Mouse (Mus musculus): ENCODE measurements around the gene Scaf1.

The Scaf1 gene

GRCm38 (mm10) chr7:44956266-44956665, 59.9 kb downstream of the Scaf1 start:
- in situ Hi-C loops (cut with MboI, MseI): loop anchor here (5.0 to 10.0 kb wide), 2 partner anchors 39 to 231 kb away; no protein-coding TSS in a partner anchor

- in situ Hi-C loops (cut with MboI, MseI): loop anchor here (5.0 to 10.0 kb wide), 2 partner anchors 38 to 231 kb away; no protein-coding TSS in a partner anchor
These were observed 60.5 kb downstream of the Scaf1 start for GRCm38 (mm10) chr7:44955628-44956027.

DNA sequence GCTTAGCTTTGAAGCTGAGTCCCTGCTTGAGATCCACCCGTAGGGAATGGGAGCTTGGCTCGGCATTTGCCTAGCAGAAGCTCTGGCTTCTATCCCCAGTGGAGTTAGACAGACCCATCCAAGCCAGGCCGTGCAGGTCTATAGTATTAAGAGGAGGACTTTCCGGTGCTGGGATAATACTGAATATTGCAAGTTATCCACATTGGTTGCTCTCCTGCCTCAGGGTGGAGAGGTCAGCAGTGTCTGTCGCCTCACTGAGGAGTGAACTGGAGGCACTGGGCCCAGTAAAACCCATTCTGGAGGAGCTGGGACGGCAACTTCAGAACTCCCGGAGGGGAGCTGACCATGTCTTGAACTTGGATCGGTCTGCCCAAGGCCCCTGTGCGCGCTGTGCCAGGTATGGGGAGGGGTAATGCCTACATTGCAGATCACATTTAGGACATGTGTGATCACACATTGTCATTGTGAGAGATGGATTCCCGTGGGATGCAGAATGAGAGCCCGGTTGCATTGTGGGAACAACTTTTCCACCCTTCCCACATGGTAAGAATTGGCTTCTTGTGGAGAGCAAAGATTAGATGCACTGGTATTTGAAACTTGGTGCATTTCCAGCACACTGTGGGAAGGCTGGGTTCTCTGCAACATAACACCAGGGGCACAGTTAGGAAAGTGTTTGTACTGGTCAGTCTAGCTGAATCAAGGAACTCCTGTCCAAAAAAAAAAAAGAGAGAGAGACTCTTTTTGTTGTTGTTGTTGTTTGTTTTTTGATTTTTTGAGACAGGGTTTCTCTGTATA, 61.9 kb downstream of the Scaf1 start:
- in situ Hi-C loops (cut with MboI, MseI): loop anchor here (10.0 kb wide), 1 partner anchor 229 kb away; no protein-coding TSS in a partner anchor

GRCm38 (mm10) chr7:44953561-44953960, 62.6 kb downstream of the Scaf1 start:
- in situ Hi-C loops (cut with MboI, MseI): loop anchor here (10.0 kb wide), 1 partner anchor 229 kb away; no protein-coding TSS in a partner anchor
